Mouse (Mus musculus) embryo, embryonic 11 days (tissue): Measurements from ENCODE around the gene Tes.
"Not testable (repeated sequence)": the region's sequence is repeated elsewhere in the genome, so short reads cannot be mapped to it uniquely, and the experiment has no call there.

Experiments used
- DNase-seq: peaks from one replicate; pipeline ENCODE4 v3.0.0-alpha.2; 2015

Tes gene

GRCm38 (mm10) chr6:17064936-17065790 is at the start of gene Tes:
Gene Tes, plus strand, starts transcription at chr6:17065149.
- peak; percentile 90 for DNase-seq

DNA sequence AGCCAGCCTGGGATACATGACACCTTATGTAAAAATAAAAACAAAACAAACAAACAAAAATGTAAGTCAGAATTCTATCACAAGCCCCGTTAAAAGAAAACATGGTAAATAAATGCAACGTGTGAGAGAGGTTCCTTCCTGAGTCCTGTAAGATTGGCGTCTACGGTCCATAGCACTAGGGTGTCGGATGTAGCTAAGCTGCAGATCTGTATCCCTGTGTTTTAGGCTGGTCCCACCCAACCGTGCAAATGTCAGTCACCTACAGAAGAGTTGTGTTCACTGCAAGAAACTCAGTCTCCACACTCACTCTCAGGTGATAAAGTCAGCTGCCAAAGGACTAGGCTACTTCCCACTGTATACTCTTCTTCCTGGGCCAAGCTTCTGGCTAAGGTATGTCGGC is 39.1 kb upstream of the Tes start:
- DNase-seq = no peak

DNA sequence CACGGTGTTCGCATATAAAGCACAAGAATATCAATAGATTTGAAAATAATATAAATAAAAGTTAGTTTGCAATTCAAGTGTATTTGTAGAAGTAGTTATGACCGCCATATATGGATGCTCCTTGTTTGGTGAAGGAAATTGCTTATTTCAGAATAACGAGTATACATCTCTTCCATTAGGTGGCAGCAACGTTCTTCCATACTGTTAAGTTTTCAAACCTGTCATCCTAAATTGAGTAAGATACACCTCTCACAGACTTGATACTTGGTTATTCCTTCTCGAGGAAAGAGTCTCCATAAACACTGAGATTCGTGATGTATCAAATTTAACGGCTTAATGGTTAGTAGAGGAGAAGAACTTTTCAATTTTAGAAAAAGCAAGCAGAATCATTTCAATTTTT is 37.4 kb upstream of the Tes start:
- peak; percentile 76 for DNase-seq

GRCm38 (mm10) chr6:17028809-17029208 is 36.1 kb upstream of the Tes start:
- no peak for DNase-seq

DNA sequence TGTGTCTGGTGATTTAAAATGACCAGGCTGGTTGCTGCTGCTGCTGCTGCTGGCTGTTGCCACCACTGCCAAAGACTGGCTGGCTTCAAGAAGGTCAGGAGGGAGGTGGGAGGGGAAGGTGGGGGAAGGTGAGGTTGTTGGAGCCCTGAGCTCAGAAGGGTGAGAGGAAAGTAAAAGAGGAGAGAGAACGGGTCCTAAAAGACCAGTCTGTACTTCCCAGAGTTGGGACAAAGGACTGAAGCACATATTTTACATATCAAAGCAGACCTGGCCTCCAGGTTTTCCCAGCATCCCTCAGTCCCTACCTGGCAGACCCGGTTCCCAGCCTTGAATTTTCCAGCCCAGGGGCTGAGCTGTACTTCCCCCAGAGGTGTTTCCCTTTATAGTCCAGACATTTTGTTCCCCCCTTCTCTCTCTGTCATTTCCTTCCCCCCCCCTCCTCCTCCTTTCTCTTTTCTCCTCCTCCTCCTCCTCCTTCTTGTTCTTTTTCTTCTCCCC is 32.7 kb upstream of the Tes start:
- DNase-seq = no peak

- no peak for DNase-seq
Measured at GRCm38 (mm10) chr6:17034095-17034494, 30.9 kb upstream of the Tes start.

DNA sequence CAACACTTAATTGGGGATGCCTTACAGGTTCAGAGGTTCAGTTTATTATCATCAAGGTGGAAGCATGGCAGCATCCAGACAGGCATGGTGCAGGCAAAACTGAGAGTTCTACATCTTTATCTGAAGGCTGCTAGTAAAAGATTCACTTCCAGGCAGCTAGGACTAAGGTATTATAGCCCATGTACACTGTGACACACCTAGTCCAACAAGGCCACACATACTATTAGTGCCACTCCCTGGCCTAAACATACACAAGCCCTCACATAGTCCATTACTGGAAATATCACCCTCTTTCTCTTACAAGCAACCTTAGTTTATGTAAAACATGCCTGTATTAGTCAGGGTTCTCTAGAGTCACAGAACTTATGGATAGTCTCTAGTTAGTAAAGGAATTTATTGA is 29.7 kb upstream of the Tes start:
- no peak for DNase-seq

GRCm38 (mm10) chr6:17051432-17052025 is 13.4 kb upstream of the Tes start:
- no peak for DNase-seq

DNA sequence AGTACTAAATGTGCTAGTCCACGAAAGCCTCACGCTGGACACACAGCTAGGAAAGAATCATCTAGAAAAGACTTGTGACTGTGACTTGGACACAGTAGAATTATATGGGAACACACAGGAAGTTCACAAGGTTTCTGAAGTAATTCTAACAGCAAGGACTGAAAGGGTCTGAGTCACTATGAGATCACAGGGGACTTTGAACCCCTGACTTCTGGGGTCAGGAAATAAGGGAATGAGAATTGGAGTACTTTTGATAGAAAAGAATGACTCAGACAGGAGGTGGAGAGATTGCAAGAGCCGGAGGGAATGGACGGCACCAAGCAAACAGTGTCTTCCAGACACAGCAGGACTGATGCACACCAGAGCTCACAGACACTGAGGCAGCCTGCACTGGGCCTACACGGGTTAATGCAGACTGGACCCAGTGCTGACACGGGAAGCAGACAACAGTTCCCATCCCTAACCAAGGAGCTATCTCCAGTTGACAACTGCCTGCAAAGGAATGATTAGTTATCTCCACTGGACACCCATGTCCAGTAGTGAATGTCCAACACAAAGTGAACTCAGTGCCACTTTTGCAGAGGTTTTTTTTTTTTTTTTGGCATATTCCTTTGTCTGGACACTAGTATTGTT is 11.8 kb upstream of the Tes start:
- no peak for DNase-seq

DNA sequence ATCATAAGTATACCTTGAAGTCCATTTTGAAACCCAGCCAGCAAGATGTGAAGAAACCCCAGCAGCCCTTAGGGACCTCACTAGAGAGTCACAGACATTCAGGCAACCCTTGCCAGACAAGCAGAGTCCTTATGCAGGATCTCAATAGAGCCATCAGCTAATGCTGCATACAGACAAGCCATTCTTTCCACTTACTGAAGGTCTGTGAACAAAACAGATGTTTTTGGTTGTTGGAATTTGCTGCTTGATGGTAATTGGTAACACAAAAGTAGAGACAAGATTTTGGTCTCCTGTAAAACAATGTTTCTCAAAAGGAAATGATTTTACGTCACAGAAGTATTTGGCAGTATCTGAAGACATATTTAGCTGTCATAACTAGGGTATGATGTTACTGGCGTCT is 10.2 kb upstream of the Tes start:
- no peak for DNase-seq

DNA sequence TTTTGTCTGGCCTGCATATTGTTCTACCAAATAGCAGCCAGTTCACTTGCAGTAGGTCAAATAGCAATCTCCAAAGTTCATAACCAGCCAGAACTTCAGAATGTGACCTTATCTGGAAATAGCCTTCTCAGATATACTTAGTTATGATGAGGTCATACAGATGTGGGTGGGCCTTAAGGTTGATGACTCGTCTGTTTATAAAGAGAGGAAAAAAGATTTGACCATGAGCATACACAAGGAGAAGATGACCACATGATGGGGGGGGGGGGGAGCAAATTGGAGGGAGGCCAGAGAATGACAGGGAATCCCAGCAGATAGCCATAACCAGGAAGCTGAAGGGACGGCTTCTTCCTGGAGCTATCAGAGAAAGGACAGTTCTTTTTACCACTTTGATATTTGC is 9.3 kb upstream of the Tes start:
- no peak for DNase-seq

- no peak for DNase-seq
Measured at GRCm38 (mm10) chr6:17059501-17059900, 5.4 kb upstream of the Tes start.

GRCm38 (mm10) chr6:17060154-17060553 is 4.8 kb upstream of the Tes start:
- no peak for DNase-seq

DNA sequence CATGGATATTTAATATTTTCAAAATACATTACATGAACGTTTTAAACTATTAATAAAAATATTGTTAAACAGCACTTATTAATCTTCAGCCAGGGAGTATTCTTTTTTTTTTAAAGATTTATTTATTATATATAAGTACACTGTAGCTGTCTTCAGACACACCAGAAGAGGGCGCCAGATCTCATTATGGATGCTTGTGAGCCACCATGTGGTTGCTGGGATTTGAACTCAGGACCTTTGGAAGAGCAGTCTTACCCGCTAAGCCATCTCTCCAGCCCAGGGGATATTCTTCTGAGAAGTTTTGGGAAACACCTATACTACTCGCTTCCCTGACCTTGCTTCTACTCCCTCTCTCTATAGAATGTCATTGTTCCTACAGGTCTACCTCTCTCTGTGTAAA is 3.1 kb upstream of the Tes start:
- DNase-seq = not testable (repeated sequence)

GRCm38 (mm10) chr6:17062366-17062765 is 2.6 kb upstream of the Tes start:
- DNase-seq = no peak

DNA sequence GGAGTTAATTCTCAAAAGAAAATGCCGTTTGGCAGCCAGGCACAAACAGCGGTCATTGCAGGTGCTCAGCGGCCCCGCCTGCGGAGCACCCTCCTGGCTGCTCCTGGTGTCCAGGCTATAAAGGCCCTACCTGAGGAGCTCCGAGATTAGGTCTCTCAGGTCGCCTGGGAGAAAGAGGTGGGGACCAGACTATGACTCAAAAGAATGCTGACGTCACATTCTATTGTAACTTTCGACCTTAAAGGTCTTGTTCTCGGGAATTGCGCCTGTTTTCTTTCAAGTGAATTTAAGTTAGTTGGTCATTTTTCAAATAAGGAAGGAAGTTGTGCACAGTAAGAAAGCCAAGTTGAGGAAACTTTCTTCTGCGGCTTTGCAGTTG is 831 bp downstream of the Tes start:
- peak; percentile 42 for DNase-seq

DNA sequence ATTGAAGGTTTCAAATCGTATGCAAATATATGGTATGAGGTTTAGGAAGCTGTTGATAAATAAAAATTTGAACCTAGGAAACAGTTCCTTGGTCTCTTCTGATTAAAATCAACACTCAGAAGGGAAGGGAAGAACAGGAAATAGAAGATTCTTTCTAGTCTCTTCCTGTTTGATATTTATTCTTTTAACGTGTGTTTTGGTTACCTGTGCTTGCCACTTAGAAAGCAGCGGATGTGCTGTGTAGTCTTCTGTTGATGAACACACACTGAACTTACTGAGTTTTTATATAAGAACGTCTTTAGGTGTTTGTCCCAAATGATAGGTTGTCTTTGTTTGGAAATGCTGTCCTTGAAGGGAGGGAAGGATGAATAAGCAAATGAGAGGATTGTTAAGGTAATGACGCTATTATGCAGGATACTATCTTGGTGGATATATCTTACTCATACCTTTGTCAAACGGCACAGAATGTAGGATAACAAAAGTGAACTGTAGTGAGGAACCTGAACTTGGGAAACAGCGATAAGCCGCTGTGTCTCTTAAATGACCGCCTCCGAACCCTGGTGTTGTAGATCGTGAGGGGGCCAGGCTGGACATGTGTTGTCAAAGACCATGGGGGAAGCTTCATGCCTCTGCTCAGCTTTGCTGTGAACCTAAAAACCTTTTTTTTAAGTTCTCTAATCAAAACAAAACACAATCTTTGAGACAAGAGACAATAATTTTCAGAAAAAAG is 1.4 kb downstream of the Tes start:
- DNase-seq = no peak

GRCm38 (mm10) chr6:17071899-17072298 is 7.0 kb downstream of the Tes start:
- no peak for DNase-seq

- no peak for DNase-seq
Measured at GRCm38 (mm10) chr6:17072338-17072737, 7.4 kb downstream of the Tes start.

DNA sequence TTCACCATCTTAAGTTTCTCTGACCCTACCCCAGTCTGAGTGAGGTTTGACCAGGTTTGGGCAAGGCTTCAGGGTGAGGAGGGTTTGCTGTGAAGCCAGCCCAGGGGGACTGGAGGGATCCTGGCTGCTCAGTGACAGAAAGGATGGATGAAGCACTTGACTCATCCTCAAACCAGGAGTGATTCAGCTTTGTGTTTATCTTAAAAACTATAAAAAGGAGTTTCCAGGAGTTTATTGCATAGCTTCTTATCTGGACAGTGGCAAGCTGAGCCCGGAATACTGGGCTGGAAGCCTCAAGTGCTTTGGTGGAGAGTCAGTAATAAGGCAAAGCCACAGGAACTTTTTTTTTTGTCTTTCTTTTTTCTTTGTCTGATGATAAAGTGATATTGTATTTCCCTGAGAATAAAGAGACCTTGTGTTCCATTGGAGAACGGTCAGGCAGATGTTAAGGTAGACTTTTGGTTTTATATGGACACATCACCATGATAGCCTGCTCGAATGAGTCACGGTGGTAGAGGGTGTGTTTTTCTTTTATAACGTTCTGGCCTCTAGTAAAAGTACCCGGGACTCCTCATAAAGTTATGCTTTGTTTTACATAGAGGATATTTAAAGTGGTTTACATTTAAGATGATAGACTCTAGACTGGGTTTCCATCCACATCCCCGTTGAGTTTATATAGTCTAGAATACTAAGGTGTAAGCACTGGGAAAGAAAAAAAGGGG is 8.0 kb downstream of the Tes start:
- no peak for DNase-seq

DNA sequence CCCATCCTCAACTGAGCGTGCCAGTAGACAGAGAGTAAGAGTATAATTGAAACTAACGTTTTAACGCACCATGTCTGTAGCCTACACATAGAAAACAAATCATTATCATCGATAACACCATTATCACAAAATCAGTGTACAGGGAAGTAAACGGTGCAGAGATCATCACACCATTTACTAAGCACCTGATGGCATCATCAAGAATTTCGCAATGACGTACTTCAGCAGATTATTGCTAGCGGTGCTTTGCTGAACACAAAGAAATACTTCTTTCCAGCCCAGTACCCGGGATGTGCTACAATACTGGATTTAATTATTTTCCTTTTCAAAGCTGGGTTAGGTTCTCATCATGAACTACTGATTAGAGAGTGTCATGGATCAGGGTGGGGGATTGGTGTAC is 12.3 kb downstream of the Tes start:
- DNase-seq = no peak

GRCm38 (mm10) chr6:17077720-17078119 is 12.8 kb downstream of the Tes start:
- DNase-seq = peak; percentile 49

GRCm38 (mm10) chr6:17079304-17079703 is 14.4 kb downstream of the Tes start:
- no peak for DNase-seq
